Mouse (Mus musculus) forebrain, embryonic 14.5 days (tissue): Measurements from ENCODE around the gene Olfm2. TPM values are rescaled to one million over a fixed set of nuclear protein-coding genes. Genes with fewer than 3 reads are reported as not detected.
A peak's percentile ranks its signal among the peaks of the same experiment; 100 is the strongest.
"Not testable (repeated sequence)": the region's sequence is repeated elsewhere in the genome, so short reads cannot be mapped to it uniquely, and the experiment has no call there.

ENCODE experiments used
- ATAC-seq: fragments of 200-750 bp; cut with Nextera tagmentation; 2 replicates; pipeline ENCODE4 v1.8.0; 2017; ENCODE audit warnings: mild to moderate bottlenecking, moderate library complexity
- DNase-seq: peaks from one replicate; pipeline ENCODE4 v3.0.0-alpha.2; 2015; ENCODE audit warnings: low spot score
- H3K27ac ChIP-seq: fragments of 300-500 bp; sonication (generic); 2 replicates; pipeline ENCODE4 v1.5.1; 2014; ENCODE audit warnings: low read depth, mild to moderate bottlenecking, control low read depth, low read length, moderate library complexity
- H3K27me3 ChIP-seq: fragments of 300-500 bp; sonication (generic); replicated peaks from 2 replicates; pipeline ENCODE4 v1.6.1; 2014; ENCODE audit warnings: low read length, control low read depth, mixed read lengths; ENCODE audit not compliant: control insufficient read depth, insufficient read depth
- H3K36me3 ChIP-seq: fragments of 300-500 bp; sonication (generic); 2 replicates; pipeline ENCODE4 v1.6.1; 2014; ENCODE audit warnings: low read length, control low read depth; ENCODE audit not compliant: control insufficient read depth, insufficient read depth
- H3K4me1 ChIP-seq: fragments of 300-500 bp; sonication (generic); 2 replicates; pipeline ENCODE4 v1.6.1; 2014; ENCODE audit warnings: antibody characterized with exemption, low read length, control low read depth; ENCODE audit not compliant: control insufficient read depth, insufficient read depth
- H3K4me2 ChIP-seq: fragments of 300-500 bp; sonication (generic); 2 replicates; pipeline ENCODE4 v1.6.1; 2014; ENCODE audit warnings: mild to moderate bottlenecking, control low read depth, low read length
- H3K4me3 ChIP-seq: fragments of 300-500 bp; sonication (generic); 2 replicates; pipeline ENCODE4 v1.5.1; 2014; ENCODE audit warnings: low read depth, low read length, control low read depth
- H3K9ac ChIP-seq: fragments of 300-500 bp; sonication (generic); 2 replicates; pipeline ENCODE4 v1.6.1; 2014; ENCODE audit warnings: mild to moderate bottlenecking, low read length, control low read depth, moderate library complexity
- H3K9me3 ChIP-seq: fragments of 300-500 bp; sonication (generic); replicated peaks from 2 replicates; pipeline ENCODE4 v1.6.1; 2016; ENCODE audit warnings: low read length, control low read depth, mixed read lengths; ENCODE audit not compliant: control insufficient read depth
- WGBS: fragments of 180-500 bp; shearing (Covaris S2); extraction: QIAGEN DNeasy Blood & Tissue Kit; methylation state at CpG from one replicate; pipeline ENCODE4 v1.1.7; 2014; 5-methylcytosine and 5-hydroxymethylcytosine counted together
- polyA plus RNA-seq: library from polyadenylated mRNA; unstranded; fragments of >200 nt; fragmentation: Nextera tagmentation; extraction: Ambion mirVana; gene quantifications from 2 replicates; pipeline ENCODE4 v1.2.1, GENCODE M21; 2014

Gene Olfm2
- polyA plus RNA-seq, 1 experiment from 2014 or later = 88.7 TPM

DNA sequence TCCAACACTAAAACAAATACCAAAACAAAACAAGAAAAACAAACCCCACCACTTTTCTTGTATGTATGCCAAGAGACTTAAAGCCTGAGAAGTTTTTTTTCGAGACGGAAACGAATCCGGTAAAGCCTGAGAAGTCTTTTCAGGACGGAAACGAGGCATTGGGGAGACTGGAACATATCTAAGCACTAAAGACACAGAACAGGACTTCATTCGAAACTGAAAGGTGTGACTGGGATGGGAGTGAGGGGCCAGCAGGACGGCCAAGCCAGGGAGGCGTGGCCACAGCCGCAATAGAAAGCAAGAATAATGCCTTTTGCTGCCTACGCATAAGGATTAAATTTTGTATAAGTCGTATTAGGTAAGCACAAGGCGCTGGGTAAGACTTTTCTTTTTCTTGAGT, 102.4 kb downstream of the Olfm2 start:
- Histone ChIP-seq H3K9ac (peak overlapping the region; percentile 87), H3K9me3 (no peaks in the 10 kb centered on the region), H3K27ac (no peak overlapping the region), H3K4me2 (peak overlapping the region; percentile 100), H3K4me1 (peaks cover 22% of the 10 kb centered on the region), H3K27me3 (no peaks in the 10 kb centered on the region), H3K36me3 (peaks cover 30% of the 10 kb centered on the region), H3K4me3 (peak overlapping the region; percentile 86)
- WGBS = 11% methylated on average over 13 of the region's 13 CpGs
- DNase-seq (no peak), ATAC-seq (no peak)

DNA sequence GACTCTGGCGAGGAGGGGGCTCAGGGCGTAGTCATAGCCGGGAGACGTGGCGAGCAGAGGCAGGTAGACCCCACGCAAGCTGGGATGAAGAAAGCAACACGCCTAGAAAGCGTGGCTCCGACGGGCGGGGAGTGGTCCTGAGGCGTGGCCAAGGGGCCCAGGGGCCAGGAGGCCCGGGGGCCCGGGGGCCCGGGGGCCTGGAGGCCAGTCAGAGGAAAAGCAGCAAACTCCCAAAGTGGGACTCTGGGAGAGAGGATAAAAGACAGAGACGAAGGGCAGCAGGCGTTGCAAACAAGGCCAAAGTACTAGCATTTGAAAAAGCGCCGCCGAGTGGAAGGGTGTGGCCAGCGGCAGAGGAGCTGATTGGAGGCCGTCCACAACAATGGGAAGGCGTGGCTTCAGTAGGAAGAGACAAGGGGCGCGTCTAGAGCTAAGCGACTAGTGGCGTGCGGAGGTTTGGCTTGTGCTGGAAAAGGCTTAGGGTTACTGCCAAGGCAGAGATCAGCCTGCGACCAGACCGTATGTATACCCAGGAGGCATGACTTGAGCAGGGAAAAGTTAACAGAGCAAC, 103.2 kb downstream of the Olfm2 start:
- peaks cover 22% of the 10 kb centered on the region for H3K4me1 ChIP-seq
- peak overlapping the region; percentile 84 for H3K27ac ChIP-seq
- peak; percentile 93 for DNase-seq
- H3K36me3 ChIP-seq = peaks cover 30% of the 10 kb centered on the region
- peak overlapping the region; percentile 86 for H3K4me3 ChIP-seq
- peak; percentile 86 for ATAC-seq
- H3K27me3 ChIP-seq = no peaks in the 10 kb centered on the region
- H3K9me3 ChIP-seq = no peaks in the 10 kb centered on the region
- peak overlapping the region; percentile 100 for H3K4me2 ChIP-seq
- WGBS = under 1% methylated on average over 30 of the region's 30 CpGs
- H3K9ac ChIP-seq = peak overlapping the region; percentile 87

DNA sequence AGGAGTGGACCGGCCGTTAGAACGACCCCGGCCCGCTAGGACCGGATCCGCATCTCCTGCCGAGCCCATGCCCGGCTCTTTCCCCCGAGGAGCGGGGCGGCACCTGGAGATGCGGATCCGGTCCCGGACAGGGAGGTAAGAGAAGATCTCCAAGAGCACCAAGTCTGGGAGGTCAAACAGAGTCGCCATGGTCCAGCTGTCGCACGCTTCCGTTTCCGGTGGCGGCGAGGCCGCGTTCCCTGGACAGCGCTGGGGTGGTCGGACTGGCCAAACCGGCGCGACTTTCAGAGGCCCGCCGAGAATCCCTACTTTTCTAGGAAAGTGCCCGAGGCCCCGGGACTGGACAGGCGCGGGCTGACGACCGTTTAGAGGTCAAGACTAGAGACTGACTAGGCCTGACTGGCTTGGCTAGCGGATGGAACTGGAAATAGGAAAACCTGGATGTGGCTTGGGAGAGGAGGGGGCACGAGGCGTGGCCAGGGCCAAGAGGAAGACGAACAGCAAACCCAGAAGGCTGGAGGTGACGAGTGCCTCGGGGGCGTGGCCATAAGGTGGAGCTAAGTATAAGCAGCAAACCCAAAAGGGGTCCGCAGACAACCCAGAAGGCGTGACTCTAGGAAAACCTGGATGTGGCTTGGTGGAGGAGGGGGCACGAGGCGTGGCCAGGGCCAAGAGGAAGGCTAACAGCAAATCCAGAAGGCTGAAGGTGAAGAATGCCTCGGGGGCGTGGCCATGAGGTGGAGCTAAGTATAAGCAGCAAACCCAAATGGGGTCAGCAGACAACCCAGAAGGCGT, 103.9 kb downstream of the Olfm2 start, which contains the start of gene Ubl5:
TSS of gene Ubl5 (plus strand) at position 778 of the 795 bp plus-strand sequence.
- H3K9me3 ChIP-seq = no peaks in the 10 kb centered on the region
- H3K27ac ChIP-seq = peak within 1 kb of the TSS; percentile 84
- H3K4me3 ChIP-seq = peak within 1 kb of the TSS; percentile 86
- DNase-seq (peak; percentile 95), ATAC-seq (peak; percentile 84)
- peak within 1 kb of the TSS; percentile 87 for H3K9ac ChIP-seq
- peak within 1 kb of the TSS; percentile 100 for H3K4me2 ChIP-seq
- H3K4me1 ChIP-seq = peaks cover 22% of the 10 kb centered on the region
- peaks cover 27% of the 10 kb centered on the region for H3K36me3 ChIP-seq
- no peaks in the 10 kb centered on the region for H3K27me3 ChIP-seq
- WGBS = under 1% methylated on average over 51 of the region's 51 CpGs

DNA sequence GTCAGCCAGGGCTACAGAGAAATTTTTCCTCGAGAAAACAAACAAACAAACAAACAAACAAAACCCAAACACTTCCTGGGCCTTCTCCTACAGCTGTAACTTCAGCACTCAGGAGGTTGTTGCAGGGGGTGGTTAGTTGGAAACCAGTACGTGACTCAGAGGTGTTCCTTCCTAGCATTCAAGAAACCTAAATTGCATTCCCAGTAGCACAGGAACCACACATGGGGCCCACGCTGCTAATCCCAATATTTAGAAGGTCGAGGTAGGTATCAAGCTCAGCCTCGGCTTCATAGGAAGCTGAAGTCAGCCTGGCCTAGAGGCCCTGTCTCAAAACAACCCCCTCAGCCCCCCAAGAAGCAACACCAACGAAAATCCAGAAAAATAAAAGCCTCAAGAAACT, 104.6 kb downstream of the Olfm2 start:
- Histone ChIP-seq H3K27me3 (no peaks in the 10 kb centered on the region), H3K9ac (peak overlapping the region; percentile 87), H3K4me2 (peak overlapping the region; percentile 100), H3K4me1 (peaks cover 22% of the 10 kb centered on the region), H3K9me3 (no peaks in the 10 kb centered on the region), H3K36me3 (peaks cover 28% of the 10 kb centered on the region), H3K4me3 (peak overlapping the region; percentile 86), H3K27ac (no peak overlapping the region)
- ATAC-seq (no peak), DNase-seq (no peak)
- 31% methylated on average over 6 of the region's 6 CpGs for WGBS

DNA sequence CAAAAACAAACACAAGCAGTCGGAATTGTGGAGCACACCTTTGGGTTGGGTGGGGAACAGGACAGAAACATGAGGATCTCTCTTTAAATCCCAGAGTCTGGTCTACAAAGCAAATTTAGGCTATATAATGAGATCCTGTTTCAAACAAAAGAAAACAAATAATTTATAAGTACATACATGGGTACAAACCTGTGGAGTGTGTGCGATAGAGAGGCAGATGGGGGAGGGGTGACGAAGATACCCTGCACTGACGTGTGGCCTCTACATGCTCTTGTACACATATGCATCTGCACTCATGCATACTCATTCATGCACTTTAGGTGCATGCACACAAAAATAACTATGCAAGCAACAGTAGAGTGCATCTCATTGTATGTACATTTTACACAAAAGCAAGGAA, 106.7 kb downstream of the Olfm2 start:
- H3K9ac ChIP-seq = no peak overlapping the region
- H3K4me3 ChIP-seq = no peak overlapping the region
- no peaks in the 10 kb centered on the region for H3K27me3 ChIP-seq
- DNase-seq (no peak), ATAC-seq (no peak)
- peaks cover 19% of the 10 kb centered on the region for H3K4me1 ChIP-seq
- H3K9me3 ChIP-seq = no peaks in the 10 kb centered on the region
- peaks cover 21% of the 10 kb centered on the region for H3K36me3 ChIP-seq
- WGBS = 91% methylated on average over 4 of the region's 4 CpGs
- no peak overlapping the region for H3K27ac ChIP-seq
- H3K4me2 ChIP-seq = no peak overlapping the region

DNA sequence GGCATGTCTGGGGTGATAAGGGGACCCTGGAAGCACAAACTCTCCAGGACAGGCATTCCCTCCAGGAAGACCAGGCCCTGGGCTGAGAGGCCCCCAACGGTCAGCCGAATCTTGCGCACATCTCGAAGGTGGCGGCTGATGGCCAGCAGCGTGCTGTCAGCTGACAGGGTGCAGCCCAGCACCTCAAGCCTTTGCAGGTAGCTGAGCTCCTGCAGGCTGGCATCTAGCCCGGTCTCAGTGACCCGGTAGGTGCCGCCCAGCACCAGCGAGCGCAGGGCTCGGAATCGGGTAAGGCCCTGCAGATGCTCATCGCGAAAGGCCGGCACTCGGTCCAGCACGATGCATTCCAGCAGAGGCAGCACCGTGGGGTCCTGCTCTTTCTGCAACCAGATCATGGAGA, 107.6 kb downstream of the Olfm2 start:
- DNase-seq = no peak
- Histone ChIP-seq H3K4me2 (no peak overlapping the region), H3K4me3 (no peak overlapping the region), H3K36me3 (peaks cover 21% of the 10 kb centered on the region), H3K27me3 (no peaks in the 10 kb centered on the region), H3K9ac (no peak overlapping the region), H3K9me3 (no peaks in the 10 kb centered on the region), H3K4me1 (peaks cover 15% of the 10 kb centered on the region), H3K27ac (no peak overlapping the region)
- 97% methylated on average over 19 of the region's 19 CpGs for WGBS
- ATAC-seq = no peak

DNA sequence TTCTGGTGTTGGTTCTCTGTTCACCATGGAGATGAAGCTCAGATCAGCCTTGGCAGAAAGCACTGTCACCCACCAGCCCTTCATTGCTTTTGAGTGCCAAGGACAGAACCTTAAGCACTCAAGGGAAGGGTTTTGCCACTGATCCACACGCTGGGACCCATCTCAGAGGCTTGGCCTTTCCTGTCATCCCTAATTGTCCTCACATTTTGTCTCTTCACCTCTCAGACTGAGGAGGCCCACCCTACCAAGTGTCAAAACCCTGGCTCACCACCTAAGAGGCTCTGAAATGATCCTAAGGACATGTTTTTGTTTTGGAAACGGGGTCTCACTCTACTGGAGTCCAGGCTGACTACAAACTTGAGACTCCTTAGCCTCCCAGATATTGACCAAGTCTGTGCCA, 109.4 kb downstream of the Olfm2 start:
- WGBS = 87% methylated on average over 2 of the region's 2 CpGs
- peaks cover 11% of the 10 kb centered on the region for H3K4me1 ChIP-seq
- no peaks in the 10 kb centered on the region for H3K27me3 ChIP-seq
- H3K4me3 ChIP-seq = no peak overlapping the region
- ATAC-seq = no peak
- DNase-seq = no peak
- peaks cover 21% of the 10 kb centered on the region for H3K36me3 ChIP-seq
- no peak overlapping the region for H3K27ac ChIP-seq
- no peaks in the 10 kb centered on the region for H3K9me3 ChIP-seq
- no peak overlapping the region for H3K4me2 ChIP-seq
- H3K9ac ChIP-seq = no peak overlapping the region

DNA sequence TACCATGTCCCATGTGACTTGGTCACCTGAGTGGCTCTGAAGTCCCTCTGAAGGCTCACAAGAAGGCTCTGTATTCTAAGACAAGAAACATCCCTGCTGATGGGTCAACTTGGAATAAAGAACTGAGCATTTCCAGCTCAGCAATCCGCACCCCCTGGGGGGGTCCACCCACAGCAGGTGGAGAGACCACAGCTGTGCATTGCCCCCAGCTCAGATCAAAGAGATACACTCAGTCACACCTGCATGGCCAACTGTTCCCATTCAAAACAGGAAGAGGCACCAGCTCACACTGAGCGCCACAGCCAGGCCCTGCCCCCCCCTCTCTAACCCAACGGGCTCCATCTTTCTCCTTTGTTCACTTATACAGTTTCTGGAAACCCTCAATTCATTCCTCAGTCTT, 109.9 kb downstream of the Olfm2 start:
- ATAC-seq (no peak), DNase-seq (no peak)

DNA sequence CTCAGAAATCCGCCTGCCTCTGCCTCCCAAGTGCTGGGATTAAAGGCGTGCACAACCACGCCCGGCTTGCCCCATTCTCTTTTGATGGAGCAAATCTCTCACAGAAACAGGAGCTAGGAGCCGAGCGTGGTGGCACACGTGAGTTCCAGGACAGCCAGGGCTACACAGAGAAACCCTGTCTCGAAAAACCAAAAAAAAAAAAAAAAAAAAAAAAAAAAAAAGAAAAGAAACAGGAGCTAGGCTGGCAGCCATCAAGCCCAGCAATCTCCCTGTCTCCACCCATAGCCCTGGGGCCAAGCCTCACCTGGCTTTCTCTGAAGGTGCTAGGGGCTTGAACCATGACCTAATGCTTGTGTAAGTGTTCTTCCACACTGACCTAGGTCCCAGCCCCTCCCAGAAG, 110.5 kb downstream of the Olfm2 start:
- H3K4me1 ChIP-seq, H3K9ac ChIP-seq, H3K4me2 ChIP-seq, ATAC-seq, H3K4me3 ChIP-seq, H3K27ac ChIP-seq, H3K9me3 ChIP-seq, H3K27me3 ChIP-seq, DNase-seq: not testable (repeated sequence)
- 92% methylated on average over 8 of the region's 8 CpGs for WGBS
- peaks cover 21% of the 10 kb centered on the region for H3K36me3 ChIP-seq

More for the DNA sequence above, 109.9 kb downstream of the Olfm2 start:
- H3K4me2 ChIP-seq = no peak overlapping the region
- no peak overlapping the region for H3K9ac ChIP-seq
- 86% methylated on average over 3 of the region's 3 CpGs for WGBS
- H3K9me3 ChIP-seq = no peaks in the 10 kb centered on the region
- no peak overlapping the region for H3K4me3 ChIP-seq
- H3K36me3 ChIP-seq = peaks cover 21% of the 10 kb centered on the region
- no peaks in the 10 kb centered on the region for H3K27me3 ChIP-seq
- H3K27ac ChIP-seq = no peak overlapping the region
- peaks cover 5% of the 10 kb centered on the region for H3K4me1 ChIP-seq
